Mouse (Mus musculus) ES-E14 (cell line): ENCODE data around the gene Tcf19.

Experiments used
- CHD2 ChIP-seq: IDR thresholded peaks from 2 replicates; pipeline ENCODE4 v1.6.1; 2014; ENCODE audit warnings: mild to moderate bottlenecking, low read depth, low read length, inconsistent platforms
- HCFC1 ChIP-seq: IDR thresholded peaks from 2 replicates; pipeline ENCODE4 v1.6.1; 2012; ENCODE audit warnings: low read length, inconsistent platforms, borderline replicate concordance; ENCODE audit not compliant: insufficient read depth
- MAFK ChIP-seq: IDR thresholded peaks from 2 replicates; pipeline ENCODE4 v1.6.1; 2014; ENCODE audit warnings: mild to moderate bottlenecking, low read depth, low read length, inconsistent platforms; ENCODE audit not compliant: insufficient read depth
- ZC3H11A ChIP-seq: IDR thresholded peaks from 2 replicates; pipeline ENCODE4 v1.6.1; 2012; ENCODE audit warnings: low read depth, mild to moderate bottlenecking, inconsistent platforms, low read length, borderline replicate concordance

DNA sequence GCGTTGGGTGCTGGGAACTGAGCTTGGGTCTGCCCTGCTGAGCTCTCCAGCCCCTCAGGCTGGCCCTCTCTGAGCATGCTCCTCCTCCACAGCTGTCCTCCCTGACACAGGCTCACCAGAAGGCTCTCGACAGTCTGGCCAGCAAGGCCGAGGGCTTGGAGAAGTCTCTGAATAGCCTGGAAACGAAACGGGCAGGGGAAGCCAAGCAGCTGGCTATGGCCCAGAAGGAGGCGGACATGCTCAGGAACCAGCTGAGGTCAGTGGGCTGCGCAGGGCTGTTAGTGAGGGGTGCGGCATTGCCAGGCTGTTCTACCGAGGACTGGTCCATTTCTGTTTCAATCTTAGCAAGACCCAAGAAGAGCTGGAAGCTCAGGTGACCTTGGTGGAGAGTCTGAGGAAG lies 7.7 kb upstream of the Tcf19 start:
- no peak for TF ChIP-seq ZC3H11A
- no peak for TF ChIP-seq MAFK
- TF ChIP-seq HCFC1: no peak
- TF ChIP-seq CHD2: no peak
